Mouse (Mus musculus): ENCODE measurements around the gene Syt1.
A peak's percentile ranks its signal among the peaks of the same experiment; 100 is the strongest.

Syt1 gene

DNA sequence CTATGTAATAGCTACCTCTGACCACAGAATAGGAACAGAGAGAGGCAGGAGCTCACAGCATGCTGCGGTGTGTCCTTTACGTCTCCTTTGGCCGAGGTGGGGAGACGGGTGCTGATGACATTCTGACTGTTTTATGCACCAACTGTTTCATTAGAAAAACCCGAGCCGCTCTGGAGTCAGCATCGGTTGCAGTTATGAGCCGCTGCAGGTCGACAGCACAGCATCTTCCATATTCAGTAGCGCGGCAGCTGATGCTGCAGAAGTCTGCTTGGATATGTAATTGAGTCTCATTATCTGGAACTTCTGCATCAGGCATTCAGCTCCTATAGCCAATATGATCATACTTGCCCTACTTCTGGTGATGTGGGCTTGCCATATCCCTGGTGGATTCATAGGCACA lies 485.3 kb downstream of the Syt1 start:
- no peak for DNase-seq (ENCODE audit: low read depth, low spot score)

DNA sequence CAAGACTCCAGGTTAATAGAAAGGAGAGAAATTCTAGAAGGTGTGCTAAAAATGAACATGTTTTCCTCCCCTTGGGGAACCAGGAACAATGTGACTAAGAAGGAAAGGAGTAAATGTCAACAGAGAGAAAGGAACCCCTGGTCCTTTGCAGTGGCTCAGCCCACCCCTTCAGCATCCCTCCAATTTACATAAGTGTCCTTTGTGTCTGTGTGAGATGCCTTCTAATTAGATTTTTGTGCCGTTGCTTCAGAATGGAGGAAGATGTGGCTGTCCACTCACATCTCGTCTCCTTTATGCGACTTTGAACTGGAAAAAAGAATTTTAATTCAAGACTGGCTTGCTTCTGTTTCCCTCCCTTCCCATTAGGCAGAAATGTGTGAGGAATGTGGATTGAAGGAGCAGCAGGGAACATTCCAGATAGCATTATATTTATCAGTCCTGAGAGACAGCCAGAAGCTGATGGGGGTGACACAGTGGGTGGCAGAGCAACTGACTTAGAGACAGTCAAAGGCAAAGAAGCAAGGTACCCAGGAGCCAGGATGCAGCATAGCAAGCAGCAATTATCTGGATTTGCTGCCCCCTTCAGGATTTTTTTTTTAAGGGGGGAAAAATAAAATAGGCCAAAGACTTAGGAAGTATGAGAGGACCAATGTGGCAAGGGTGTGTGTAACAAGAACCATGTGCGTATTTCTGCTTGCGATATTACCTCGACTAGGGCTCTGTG lies 486.3 kb downstream of the Syt1 start:
- peak; percentile 56 for DNase-seq (ENCODE audit: low read depth, low spot score)

DNA sequence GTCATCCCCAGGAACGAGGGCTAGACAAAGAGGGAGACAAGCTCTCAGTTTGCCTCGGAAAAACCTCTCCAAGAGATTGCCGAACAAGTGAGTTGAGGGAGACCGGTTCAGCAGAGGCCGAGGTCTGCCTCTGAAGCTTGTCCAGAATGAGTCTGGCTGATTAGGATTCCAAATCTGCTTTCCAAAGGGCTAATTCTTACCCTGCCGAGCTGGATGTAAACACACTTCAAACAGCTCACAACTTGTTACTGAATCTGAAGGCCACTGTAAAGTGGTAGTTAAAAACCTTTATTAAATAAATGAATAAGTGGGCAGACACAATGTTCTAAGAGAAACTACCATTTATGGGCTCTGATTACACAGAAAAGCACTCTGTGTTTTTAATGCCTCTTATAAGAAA lies 491.6 kb downstream of the Syt1 start:
- no peak for DNase-seq (ENCODE audit: low read depth, low spot score)

DNA sequence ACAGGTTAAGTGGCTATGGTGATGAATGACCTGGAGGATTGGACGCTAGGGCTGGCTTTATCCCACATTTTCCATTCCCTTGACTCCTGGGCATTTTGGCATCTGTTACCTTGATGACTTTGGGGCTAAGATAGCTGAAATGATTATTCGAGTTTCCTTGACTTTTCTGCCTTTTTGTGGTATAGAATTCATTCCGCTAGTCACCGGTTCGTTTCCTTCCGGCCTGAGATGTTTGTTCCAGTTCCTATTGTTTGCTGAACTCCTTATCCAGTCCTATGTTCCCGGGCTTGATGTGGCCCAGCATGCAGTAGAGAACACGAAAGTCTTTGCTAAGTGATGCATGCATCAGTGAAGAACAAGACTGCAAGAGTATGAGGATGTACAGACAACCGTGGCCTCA lies 493.7 kb downstream of the Syt1 start:
- DNase-seq (ENCODE audit: low read depth, low spot score), result no peak

DNA sequence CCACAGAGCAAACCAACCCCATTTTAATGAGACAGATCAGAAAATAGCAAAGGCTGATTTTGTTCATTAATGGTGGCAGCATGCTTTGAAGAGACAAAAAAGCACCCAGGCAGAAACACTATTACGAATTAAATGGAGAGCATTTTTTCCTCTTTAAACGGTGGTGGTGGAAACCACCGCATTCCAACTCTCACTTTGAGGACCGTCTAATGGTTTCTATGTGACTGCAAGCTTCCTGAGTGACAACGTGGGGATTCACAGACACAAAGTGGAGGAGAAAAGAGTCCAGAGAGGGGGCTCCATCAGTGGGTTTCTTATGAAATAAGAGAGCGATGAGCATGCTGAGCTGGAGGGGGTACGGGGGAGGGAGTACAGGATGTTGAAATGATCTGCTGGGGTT lies 496.1 kb downstream of the Syt1 start:
- DNase-seq (ENCODE audit: low read depth, low spot score), result no peak

DNA sequence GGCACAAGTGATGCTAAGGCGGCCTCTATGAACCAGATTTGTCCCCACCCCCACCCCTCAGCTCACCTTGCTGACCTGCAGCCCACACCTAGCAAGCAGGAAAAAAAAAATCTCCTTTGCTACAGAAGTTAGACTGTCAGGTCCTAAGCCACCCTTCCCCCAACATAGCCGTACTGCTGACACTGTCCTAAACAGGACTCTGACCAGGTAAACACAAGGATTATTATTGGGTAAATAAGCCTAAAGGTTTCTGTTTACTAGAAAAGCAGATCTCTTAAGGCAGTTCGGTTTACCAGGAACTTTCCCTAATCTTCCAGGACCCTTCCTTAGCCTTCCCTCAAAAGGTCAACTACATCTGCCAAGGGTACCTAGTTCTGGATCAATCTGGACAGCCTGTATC lies 501.2 kb downstream of the Syt1 start:
- no peak for DNase-seq (ENCODE audit: low read depth, low spot score)

DNA sequence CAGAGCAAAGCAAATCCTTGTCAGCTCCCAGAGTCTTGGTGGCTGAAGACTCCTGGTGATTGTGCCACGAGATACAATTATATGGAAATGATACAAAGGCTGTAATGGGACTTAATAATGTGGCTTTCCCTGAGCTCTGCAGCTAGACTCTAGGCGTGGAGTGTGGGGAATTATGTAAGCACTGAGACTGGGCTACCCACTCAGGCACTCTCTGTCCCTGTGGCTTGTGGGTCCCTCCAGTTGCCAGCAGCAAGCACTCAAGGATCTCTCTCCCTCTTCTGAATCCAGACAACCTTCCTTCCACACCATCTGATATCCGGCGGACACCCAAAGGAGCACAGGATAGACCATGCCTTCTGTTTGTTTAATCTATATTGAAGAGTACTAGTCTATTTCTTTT lies 503.9 kb downstream of the Syt1 start:
- DNase-seq (ENCODE audit: low read depth, low spot score), result no peak

DNA sequence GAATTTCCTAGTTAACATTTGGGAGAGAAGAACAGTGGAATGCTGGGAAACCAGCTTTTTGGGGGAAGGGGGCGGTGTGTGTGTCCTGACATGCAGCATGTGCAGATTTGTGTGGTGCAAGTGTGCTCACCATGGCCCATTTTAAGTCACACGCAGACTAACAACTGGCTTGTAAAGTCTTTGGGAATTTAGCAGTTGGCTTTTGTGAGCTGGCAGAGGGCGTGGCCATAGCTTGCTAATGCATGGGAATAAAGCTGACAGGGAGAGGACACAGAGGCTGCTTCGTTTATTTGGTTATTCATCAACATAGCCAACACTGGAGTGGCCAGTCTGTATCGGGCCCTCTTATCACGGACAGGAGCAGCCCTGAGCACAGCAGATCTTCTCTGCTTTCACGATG lies 505.9 kb downstream of the Syt1 start:
- peak; percentile 17 for DNase-seq (ENCODE audit: low read depth, low spot score)

DNA sequence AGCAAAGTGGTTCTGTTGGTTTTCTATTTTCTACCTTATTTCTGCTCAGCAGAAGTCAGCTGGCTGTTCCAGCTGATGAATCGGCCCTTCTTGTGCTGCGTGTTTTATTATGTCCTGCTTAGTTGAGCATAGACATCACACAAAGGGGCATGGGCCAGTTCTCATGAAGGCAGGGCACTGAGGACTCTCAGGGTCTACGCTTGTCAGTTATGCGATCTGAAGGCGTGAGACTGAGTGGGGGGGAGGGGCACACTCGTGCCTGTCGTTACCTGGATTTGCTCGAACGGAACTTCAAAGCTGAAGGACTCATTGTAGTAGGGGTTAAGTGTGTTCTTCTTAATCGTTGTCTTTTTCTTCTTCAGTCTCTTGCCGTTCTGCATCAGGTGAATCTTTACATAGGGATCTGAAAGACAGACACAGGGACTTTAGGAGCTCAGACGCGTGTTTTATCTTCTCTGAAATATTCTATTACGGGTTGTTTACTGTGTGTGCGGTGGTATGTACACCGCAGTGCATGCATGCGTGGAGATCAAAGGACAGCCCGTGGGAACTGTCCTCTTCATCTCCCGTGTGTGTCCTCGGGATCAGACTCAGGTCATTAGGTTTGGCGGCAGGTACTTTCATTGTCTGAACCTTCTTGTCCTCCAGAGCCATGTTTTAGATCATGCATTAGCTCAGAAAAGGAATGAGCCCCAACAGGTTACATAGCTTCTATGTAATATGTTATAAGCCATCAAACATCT lies 506.5 kb downstream of the Syt1 start:
- DNase-seq (ENCODE audit: low read depth, low spot score), result no peak

DNA sequence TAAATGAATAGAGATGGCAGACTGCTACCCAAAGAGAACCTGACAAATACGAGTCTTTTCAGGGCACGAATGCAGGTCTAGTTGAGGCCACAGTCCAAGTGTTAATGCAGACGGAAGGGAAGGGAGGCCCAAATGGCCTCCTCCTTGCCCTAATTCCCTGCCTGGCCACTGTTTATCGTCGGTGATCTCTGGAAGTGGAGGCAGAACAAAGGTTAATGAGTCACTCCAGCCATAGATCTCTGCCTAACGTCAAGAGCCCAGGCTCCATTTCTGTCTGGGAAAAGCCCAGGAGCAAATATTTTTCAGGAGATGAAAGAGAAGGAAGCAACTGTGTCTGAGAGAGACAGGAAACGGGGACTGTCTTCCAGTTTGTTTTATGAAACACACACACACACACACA lies 520.6 kb downstream of the Syt1 start:
- DNase-seq (ENCODE audit: low read depth, low spot score), result no peak

DNA sequence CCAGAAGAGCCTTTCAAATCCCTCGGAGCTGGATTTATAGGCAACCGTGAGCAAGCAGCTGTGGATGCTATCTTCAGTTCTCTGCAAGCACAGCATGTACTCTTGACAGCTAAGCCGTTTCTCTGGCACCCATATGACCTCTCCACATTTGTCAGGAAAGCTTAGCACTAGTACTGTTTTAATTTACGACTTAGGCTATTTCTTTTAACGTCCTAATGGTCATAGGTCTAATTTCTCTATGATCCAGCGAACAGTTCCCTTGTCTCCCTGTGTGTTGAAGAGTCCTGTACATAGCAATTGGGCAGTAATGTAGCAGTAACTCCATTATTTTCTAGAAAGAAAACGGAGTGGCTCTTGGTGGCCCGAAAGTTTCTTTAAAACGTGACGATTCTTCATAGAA lies 526.8 kb downstream of the Syt1 start:
- no peak for DNase-seq (ENCODE audit: low read depth, low spot score)

DNA sequence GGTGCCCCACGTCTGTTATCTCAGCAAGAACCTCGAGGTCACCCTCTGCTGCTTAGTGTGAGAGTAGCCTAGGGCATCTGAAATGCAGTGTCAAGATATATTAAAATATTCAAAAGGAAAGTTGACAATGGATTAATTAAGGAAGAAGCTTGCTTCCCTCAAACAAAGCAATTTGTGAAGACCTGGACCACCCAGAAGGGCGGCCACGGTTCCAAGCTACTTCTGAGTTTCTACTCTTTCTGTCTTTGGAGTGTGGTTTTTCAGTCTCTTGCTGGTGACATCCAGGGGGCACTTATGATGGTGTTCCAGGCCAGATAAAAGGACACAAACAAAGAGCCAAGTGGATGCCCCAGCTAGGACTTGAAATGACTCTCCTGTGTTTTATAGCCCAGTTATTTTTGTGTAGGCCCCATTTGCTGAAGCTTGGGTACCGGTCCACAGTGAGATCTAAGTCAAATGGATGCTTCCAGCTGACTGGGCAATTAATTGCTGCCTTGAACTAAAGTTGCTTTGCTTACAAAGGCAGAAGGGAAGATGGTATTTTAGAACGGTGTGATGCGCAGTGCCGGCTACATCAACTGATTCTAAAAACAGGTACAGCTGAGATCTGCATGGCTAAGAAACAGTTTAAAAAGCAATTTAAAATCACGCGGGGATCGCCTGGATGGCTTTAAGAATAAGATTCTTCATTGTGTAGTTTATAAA lies 530.5 kb downstream of the Syt1 start:
- no peak for DNase-seq (ENCODE audit: low read depth, low spot score)

DNA sequence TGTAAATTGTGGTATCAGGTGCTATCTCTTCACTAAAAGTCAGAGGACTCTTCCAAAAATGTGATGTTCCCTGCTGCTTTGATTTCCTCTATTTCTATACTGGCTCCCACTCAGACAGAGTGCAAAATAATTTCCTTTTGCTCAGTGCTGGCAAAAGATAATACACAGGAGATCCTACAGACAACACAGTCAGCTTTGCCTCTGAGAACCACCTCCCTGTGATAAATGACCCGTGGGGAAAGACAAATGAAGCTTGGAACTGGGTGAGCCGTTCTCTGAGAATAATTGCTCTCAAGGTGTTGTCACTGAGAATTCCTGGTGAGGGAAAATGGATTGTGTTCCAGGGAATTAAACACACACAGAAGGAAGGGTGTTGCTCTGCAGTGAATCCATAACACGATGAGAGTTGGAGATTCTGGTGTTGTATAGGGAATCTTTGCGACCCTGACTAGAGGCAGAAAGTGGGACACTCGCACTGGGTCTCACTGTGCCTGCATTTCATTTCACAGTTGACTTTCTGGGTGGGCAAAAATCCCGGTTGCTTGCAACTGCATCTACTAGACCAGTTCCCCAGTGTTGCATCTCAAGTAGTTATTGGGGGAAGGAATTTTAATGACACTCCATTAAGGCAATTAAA lies 540.3 kb downstream of the Syt1 start:
- DNase-seq (ENCODE audit: low read depth, low spot score), result no peak

DNA sequence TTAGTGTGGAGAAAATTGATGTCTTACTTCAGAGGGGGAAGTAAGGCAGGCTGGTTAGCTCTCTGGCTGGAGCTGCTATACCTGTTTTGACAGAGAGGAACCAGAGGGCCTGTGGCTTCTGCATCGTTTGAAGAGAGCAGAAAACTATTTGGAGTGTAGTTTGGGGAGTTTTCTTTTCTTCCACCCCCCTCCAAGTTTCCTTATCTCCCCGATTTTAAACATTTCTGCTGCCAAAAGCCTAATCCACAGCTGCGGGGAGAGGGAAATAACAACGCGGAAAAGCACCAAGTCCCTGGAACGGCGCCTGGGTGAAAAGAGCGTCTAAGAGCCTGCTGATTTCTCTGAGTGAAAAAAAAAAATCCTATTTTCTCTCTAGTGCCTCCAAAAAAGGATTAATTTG lies 544.2 kb downstream of the Syt1 start:
- DNase-seq (ENCODE audit: low read depth, low spot score), result no peak

DNA sequence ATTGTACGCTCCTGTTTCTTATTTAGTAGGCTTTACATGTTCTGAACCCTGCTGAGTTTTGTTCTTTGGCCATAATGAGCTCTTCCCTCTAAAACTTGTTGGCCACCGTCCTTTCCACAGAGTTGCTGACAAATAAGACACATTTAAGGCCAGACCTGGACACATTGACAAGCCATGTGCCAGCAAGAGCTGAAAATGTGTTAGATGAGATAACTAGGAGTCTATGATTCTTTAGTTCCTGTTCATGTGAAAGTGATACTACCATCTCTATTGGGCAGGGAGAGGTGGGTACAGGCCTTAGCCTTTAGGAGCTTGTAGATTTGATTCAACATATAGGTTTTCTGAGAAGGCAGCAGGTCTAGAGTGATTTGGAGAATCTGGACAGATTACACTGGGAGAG lies 548.9 kb downstream of the Syt1 start:
- DNase-seq (ENCODE audit: low read depth, low spot score), result no peak

DNA sequence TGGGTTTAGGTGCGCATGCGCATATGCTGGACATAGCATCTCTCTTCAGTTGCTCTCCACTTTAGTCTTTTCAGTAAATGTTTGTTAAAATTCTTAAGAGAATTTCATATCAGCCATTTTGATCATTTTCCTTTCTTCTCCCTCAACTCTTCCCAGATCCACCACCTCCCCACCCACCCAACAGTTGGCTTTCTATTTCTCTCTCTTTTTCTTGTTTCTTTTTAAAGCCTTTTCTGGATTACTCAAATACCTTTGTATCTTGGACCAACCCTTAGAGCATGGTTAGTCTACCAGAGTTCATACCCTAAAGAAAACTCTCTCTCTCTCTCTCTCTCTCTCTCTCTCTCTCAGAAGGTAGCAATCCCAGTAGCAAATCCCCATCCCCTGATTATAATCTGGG lies 553.7 kb downstream of the Syt1 start:
- DNase-seq (ENCODE audit: low read depth, low spot score), result no peak

DNA sequence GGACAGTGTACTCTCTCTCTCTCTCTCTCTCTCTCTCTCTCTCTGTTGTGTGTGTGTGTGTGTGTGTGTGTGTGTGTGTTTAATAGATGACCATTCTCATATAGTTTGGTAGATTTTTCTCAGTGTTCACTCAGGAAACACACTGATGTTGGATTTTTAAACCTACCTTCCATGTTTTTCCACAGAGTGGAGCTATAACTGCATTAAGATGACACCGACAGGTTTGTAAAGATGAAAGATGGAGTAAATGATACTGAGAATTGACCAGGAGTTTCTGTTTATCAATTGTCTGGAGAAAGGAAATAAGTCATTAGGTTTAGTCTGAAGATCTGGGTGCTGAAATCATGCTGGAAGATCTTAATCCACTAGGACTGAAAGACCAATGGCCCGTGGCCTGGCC lies 554.9 kb downstream of the Syt1 start:
- no peak for DNase-seq (ENCODE audit: low read depth, low spot score)

DNA sequence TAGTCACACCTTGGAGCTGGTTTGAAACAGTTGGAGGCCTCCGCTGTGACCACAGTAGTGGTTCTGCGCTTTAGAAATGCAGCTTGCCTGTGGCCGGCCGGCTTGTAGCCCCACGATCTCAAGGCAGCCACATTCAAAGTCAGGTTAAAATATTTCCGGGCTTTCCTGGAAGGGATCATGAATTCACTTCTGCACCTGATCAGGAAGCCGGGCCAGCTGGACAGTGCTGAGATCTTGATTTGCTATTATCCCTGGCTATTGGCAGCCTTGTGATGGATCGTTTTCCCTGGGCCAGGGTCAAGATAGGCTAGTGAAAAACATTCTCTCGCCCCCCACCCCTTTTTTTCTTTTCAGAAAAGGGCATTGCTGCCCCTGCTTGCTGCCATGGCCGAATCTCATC lies 555.6 kb downstream of the Syt1 start:
- DNase-seq (ENCODE audit: low read depth, low spot score), result no peak

DNA sequence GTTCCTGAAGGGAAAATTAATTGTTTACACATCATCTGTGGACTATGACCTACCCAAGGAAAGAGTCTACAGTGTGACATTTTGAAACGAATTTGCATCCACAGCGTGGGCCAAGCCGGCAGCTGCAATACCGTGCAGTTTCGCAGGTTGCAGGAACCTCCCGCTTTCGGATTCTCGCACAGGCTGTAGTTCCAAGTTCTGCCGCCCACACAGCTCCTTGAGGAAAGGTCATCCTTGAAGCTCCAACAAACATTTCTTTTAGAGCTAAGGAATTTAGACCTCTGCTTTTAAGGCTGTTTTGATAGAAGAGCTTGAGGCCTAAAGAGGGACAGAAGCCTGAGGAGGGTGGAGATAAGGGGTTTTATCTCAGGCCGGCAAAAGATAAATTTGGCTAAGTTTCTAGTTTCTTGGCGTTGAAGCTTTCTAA lies 556.1 kb downstream of the Syt1 start:
- DNase-seq (ENCODE audit: low read depth, low spot score), result peak; percentile 42

DNA sequence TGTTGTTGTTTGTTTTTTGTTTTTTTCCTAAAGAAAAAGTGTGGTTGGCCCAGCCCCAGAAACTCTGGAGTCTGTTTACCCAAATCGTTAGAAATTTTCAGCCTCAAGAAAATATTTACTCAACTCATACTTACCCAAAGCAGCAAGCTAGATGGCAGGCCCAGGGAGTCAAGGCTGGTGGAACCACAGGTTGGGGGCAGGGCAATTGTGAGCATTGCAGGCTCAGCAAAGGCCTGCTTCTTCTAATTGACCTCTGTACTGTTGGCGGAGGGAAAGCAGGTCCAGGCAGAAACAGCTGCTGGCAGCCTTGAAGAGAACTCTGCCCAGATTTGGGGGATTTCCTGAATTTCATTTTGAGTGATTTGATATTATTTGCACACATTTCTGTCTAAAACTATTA lies 557.2 kb downstream of the Syt1 start:
- DNase-seq (ENCODE audit: low read depth, low spot score), result no peak

DNA sequence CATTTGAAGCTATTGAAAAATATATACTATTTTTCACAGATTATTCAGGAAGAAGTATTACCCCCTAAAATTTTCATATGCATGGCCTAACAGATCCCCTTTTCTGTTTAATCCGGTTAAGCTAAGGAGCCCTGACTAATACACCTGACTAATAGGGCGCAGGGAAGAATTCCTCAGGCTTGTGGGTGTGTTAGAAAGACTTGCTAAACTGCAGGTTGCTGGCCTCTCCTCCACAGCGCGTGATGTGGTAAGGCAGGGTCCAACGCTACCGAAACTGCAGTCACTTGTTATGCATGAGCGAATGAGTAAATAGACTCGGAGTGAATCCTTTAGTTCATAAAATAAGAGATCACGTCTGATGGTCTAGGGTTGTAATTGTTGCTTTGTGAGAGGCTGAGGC lies 558.4 kb downstream of the Syt1 start:
- no peak for DNase-seq (ENCODE audit: low read depth, low spot score)

DNA sequence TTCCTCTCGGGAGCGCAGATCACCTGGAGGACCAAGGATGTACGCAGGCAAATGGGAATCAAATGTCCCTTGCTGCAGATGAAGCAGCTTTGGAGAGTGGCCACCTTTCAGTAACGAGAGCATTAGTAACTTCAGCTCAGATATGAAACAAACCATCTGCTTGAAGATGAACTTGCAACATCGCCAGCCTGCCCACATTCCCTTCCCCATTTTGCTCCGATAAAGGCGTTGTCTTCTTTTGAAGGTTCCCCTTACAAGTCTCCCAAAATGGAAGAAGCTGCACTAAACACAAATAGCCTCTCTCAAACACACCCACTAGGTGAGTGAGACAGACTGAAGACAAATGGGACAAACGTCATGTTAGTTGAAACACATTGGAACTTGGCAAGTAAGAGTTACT lies 559.3 kb downstream of the Syt1 start:
- no peak for DNase-seq (ENCODE audit: low read depth, low spot score)

Measured in ZHBTc4 (cell line).